Mouse (Mus musculus) megakaryocyte progenitor cell, adult 5-6 weeks (primary cell): ENCODE results near the gene Paqr7. TPM values are rescaled to one million over a fixed set of nuclear protein-coding genes. Genes with fewer than 3 reads are reported as not detected.

Source experiments
- ATAC-seq: replicated peaks from 2 replicates; pipeline ENCODE4 v1.8.0; 2016; ENCODE audit warnings: mild to moderate bottlenecking, moderate TSS enrichment, inconsistent platforms; ENCODE audit not compliant: poor library complexity
- total RNA-seq, 2 experiments: library from RNA; stranded (forward) in 1 of 2; stranded (reverse) in 1 of 2; fragments of 157-497, 149-512 nt in 1 of 2; fragments of 200-1000 nt in 1 of 2; gene quantifications; 2 replicates each; pipeline versions ENCODE4 v1.2.3 to v1.2.4; 2015 to 2017

Paqr7 gene
- total RNA-seq, 2 experiments from 2014 or later, result 5.2 to 13.5 TPM

DNA sequence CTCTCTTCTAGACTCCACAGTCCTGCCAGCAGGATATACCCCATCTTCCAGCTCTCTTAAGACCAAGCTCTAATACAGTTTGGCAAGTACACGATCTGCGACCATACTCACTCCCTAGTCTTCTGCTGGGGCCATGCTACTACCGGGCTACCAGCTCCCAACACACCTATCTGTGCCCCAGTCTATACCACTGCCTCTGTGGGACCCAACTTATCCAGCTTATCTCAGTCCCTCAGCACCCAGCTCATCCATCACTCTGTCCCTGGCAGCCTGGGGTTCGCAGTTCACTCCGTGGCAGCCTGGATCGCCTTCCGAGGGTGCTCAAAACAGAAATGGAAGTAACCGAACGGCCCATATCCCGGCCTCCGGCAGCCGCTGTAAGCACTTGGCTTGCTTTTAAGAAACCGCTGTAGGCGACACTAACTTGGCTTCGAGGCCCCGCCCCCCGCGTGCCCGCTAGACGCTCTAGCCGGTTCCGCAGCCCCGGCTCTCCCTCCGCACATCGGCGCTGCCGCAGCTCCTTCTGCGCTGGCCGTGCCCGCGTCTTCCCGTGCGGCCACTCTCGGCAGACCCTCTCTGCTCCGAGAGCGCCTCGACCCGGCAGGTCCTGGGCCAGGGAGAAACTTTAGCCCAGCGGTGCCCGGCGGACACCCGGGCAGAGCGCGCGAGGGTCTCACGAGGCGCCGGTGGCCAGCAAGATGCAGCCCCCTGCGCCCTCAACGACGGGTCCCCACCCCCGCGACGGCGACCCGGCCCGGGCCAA, 37.8 kb downstream of the Paqr7 start:
- peak; percentile 45 for ATAC-seq

DNA sequence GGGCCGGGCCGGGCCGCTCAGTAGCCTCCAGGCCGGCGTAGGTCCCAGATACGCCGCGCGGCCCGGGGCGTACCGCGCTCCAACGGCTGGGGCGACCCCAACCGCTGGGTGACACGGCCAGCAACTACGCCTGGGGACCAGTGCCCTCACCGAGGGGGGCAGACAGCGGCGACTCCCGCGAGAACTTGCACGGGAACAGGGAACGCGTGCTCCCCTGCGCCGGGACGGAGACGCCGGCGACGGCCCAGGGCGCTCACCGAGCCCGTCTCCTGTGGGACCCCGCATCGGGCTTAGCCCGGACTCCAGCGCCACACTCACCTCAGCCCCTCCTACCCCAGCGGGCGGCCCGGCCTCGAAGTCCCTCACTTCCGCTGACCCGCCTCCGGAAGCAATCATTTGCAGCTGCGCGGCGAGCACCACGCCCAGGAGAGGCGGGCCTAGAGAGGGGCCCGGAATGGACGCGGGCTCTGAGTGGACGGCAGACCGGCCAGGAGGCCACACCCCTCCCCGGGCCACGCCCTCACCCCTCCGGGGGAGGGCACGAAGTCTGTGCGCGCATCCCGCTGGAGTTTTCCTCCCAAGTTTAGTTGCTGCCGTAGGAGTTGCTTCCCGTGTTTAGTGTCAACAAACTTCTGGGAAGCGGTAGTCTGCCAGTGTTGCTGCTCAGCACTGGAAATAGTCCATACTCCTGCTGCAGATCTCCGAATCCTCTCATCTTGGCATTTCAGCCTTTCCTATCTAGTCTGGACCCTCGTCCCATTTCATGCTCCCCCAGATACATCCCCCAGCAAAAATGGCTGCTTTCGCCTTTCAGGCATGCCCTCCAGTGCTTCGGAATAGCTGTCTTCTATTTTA, 38.7 kb downstream of the Paqr7 start, which contains the start of gene Mtfr1l:
Gene Mtfr1l (minus strand): TSS at position 456 of the 855 bp plus-strand sequence.
- ATAC-seq, result peak; percentile 93

DNA sequence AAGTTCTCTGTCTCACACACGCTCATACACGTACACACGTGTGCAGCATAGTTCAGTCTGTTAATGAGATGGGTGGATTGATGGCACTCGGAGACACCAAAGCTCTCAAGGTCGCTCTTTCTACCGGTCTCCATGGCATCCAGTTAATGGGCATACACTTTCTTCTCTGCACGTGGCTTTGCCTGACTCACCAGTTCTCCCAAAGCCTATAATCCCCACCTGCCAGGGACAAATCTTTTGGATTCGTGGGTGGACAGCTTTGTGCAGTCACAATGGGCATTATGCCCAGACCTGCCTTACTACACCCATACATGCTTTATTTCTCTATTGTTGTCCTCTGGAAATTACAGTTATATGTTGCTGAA, 39.3 kb downstream of the Paqr7 start:
- 0 out of 2 replicates have a peak, but pooled peaks have one; percentile 11 for ATAC-seq

GRCm38 (mm10) chr4:134538997-134539580, 42.6 kb downstream of the Paqr7 start:
- no peak for ATAC-seq

GRCm38 (mm10) chr4:134542726-134543125, 46.2 kb downstream of the Paqr7 start:
- ATAC-seq, result no peak

- ATAC-seq, result peak; percentile 88
Measured at GRCm38 (mm10) chr4:134543261-134543660, 46.8 kb downstream of the Paqr7 start.

- ATAC-seq, result no peak
Measured at GRCm38 (mm10) chr4:134546814-134547705, 50.6 kb downstream of the Paqr7 start.

DNA sequence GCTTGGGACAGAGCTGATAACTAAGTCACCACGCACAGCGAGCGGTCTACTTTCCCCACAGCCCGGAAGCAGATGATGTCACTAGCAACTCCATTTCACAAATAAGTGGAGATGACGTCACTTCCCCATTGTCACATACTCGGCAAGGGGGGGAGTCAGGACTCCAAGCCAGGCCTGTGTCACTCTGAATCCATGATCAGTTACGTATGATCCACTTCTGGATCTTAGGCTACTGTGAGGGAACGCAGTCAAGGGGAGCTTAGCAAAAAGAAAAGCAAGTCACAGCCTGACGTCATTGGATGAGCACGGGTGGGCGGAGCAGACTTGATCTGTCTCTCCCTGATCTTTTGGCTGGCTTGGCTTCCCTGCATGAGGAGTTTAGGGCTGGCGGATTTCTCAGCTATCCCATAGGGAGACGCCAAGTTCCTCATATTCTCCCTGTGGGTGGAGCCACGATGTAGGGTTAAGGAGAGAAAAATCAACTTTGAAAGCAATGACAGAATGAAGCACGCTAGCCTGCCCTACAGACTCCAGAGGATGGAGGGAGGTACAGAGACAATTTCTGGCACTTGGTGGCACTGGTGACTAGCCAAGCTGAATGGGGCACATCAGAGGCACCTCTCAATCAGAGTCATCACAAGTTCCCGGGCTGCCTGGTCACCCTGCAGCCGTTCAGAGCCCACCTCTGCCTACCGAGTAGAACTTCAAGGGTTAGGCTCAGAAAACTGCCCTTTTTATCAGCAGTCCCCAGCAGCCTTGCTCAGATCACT, 51.9 kb downstream of the Paqr7 start:
- ATAC-seq, result peak; percentile 63

DNA sequence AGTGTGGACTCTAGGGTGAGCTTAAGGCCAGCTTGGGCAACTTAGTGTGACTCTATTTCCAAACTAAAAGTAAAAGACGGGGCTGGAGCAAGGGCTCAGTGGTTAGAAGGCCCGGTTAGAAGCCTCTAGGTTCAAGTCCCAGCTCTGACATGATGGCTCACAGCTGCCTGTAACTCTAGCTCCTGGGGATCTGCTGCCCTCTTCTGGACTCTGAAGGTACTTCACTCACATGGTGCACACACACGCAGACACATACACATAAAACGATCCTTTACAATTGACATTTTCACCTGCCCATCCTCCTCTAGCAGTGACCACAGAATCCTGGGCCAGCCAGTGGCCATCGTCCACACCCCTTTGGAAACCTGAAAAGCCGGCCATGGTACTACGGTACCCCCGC, 53.4 kb downstream of the Paqr7 start:
- ATAC-seq, result no peak

DNA sequence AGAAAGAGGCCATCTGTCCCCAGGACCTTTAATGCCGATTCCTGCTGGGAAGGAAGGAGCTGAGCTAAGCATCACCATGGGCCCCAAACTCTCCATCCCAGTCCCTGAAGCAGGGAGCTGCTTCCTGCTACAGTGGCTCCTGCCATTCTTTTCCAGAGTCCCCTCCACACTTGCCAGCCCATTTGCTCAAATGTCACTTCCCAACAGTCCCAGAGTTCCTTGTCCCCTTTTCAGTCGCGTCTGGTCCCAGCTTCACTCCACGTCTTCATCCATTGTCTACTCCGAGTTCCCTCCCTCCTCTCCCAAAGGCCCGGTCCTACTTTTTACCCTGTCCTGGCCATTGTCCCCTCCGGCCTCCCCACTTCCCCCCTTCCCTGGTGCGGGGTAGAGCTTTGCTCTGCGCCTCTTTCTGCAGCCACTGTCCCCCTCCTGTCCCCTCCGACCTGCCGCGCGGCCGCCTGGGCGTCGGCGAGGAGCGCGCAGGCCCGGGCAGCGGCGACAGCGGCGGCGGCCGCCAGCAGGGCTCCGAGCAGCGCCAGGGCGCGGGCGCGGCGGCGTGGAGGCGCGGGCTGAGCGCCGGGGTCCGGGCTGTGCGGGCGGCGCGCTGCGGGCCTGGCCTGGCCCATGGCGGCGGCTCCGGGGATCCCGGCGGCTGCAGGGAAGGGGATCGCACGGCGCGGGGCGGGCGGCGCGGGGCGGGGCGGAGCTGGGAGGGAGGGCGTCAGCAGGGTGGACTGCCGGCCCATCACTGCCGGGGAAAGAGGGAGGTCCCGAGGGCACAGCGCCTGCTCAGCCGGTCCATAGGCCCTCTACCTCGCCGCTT, 55.2 kb downstream of the Paqr7 start, which contains the start of gene Selenon:
Gene Selenon (minus strand): TSS at position 673 of the 823 bp plus-strand sequence.
- ATAC-seq, result peak; percentile 20; the same call in 1 of the 2 replicates

DNA sequence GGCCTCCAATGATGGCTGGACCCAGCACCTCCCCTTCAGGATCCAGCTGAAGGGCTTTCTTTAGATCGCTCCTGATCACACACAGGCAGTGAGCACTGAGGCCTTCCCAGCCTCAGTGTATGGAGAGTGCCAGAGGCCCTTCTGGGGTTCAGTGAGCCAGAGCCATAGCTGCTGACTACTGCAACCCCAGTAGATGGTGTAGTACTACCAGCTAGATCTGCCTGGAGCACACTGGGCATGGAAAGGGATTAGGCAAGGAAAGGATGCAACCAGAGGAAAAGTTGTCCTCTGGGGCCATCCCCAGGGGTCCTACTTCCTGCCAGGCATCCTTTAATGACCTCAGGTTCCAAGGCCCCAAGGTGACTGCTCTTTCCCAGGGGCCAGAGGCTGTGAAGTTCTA, 57.1 kb downstream of the Paqr7 start:
- no peak for ATAC-seq

DNA sequence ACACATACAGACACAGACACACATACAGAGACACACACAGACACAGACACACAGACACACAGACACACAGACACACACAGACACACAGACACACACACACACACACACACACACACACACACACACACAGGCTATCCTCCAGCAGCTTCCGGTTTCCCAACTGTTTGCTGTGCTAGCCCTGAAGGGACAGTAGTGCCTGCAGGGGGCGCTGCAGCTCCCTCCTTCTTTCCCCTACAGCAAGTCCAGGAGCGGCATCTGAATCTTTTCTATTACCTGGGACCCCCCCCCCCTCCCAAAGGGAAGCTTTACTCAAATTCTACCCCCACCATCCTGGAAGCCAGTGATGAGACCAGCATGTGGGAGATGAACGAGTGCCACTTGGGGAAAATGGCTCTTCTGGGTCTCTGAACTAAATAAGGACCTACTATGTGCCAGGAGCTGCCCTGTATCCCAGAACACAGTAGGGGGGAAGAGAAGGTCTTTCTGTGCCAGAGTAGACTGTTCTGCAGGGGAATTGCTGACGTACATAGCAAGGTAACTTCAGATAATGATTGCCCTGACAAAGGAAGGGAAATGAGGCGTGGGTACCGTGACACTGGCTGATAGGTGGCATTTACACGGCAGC, 59.6 kb downstream of the Paqr7 start:
- ATAC-seq, result peak; percentile 54

DNA sequence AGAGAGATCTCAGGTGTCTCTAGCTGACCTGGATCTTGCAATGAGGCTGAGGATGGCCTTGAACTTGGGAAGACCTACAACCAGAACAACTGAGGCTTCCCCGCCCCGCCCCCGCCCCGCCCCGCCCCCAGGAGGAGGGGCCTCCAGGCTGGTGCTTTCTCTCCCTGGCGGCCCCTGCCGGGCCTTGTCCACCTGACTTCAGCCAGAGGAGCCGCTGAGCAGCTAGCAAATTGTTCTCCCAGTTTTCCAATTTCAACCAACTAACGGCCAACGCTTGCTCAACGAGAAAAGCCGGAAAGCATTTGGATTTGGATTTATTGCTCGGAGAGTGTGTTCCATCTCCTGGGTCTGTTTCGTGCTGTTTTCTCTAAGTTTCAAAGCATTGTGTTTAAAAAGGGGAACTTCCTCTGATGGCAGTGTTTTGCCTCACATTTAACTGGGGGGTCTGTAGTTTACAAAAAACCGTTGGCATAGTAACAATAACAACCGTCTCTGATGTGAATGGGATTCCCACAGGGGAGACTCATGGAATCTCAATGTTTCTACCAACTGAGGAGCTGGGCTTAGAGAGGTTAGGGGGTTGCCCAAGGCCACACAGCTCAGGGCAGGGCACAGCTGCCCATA, 61.2 kb downstream of the Paqr7 start:
- peak; percentile 48 for ATAC-seq

GRCm38 (mm10) chr4:134558570-134559113, 62.1 kb downstream of the Paqr7 start:
- peak; percentile 53 for ATAC-seq

DNA sequence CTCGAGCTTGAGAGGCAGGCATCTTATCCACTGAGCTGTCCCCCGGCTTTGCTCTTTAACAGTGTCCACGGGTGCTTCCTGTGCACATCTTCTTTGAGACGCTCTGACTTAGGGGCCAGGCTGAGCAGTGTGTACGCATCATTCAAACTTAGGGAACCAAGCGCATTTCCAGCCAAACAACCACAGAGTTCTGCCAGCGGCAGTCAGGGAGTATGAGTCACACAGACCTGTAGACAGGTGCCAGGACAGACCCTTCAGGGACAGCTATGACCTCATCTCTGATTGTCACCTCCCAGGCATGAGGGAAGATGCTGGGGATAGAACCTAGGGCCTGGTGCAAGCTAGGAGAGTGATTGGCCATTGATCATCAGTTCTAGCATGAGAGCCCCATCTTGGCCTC, 62.7 kb downstream of the Paqr7 start:
- ATAC-seq, result no peak
